Mouse (Mus musculus): ENCODE data around the gene Ppm1l. TPM values are rescaled to one million over a fixed set of nuclear protein-coding genes. Genes with fewer than 3 reads are reported as not detected.

Gene Ppm1l
- polyA plus RNA-seq, 1 experiment from 2014 or later: 5.6 TPM

DNA sequence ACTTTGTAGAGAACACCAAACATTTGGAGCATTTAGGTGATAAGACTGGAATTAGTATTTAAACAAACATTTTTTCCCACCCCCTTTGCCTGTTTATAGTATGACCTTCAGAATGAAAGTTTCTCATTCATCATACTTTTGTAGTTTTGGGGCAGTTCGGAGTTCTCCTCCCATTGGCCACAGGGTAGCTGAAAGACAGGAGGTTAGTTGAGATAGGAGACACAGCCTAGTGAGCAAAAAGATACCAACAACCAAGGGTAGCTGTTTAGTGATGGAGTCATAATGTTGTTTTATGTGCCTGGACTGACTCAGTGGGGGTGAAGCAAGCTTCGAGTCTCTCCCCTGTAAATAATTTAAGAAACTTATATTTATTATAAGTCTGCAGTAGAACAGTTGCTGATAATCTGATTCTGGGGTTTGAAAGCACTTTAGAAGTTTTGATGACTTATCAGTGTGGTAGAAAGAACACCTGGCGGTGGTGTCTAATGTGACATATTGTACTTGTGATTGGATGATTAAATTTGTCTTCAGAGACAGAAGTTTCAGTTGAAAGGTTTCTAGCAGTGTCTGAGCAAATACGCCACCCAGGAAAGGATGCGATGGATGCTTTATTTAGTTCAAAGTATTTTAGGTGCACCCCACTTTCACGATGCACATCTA lies 2.5 kb downstream of the Ppm1l start:
- H3K36me3 ChIP-seq (ENCODE audit: control insufficient read depth, insufficient read depth, low read length): no peaks in the 10 kb centered on the region
- H3K4me3 ChIP-seq (ENCODE audit: low read depth, low read length): peak overlapping the region; percentile 77
- no peaks in the 10 kb centered on the region for H3K27me3 ChIP-seq (ENCODE audit: control insufficient read depth, insufficient read depth, low read length)
- H3K4me1 ChIP-seq (ENCODE audit: control insufficient read depth, insufficient read depth, low read length): peaks cover 11% of the 10 kb centered on the region
- WGBS (ENCODE audit: insufficient replicate concordance): 75% methylated on average over 6 of the region's 6 CpGs
- ATAC-seq (replicated peaks; ENCODE audit: insufficient number of reproducible peaks, low FRiP score, low TSS enrichment): no peak
- H3K27ac ChIP-seq (ENCODE audit: low read depth, low read length): no peak overlapping the region
- peak overlapping the region; percentile 96 for H3K4me2 ChIP-seq
- H3K9ac ChIP-seq (ENCODE audit: low read depth, low read length): no peak overlapping the region
- H3K9me3 ChIP-seq (replicated peaks; ENCODE audit: control insufficient read depth, low read length): no peaks in the 10 kb centered on the region

DNA sequence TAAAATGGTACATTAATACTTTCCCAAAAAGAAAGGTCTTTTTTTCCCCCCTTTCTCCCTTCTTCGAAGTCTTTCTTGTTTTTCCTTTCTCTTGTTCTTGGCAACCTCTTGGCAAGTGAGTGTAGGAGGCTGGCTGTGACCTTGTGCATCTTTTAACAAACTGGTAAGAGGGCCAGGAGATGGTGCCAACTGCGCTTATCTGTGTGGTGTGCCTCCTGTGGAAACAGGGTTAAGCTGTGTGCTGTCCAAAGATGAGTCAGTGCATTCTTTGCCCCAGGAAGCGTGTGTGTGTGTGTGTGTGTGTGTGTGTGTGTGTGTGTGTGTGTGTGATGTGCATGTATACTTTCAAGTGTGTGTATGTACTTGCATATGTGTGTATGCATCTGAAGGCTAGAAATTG lies 7.3 kb downstream of the Ppm1l start:
- no peak overlapping the region for H3K4me3 ChIP-seq (ENCODE audit: low read depth, low read length)
- no peaks in the 10 kb centered on the region for H3K27me3 ChIP-seq (ENCODE audit: control insufficient read depth, insufficient read depth, low read length)
- WGBS (ENCODE audit: insufficient replicate concordance): 70% methylated on average over 3 of the region's 3 CpGs
- H3K4me1 ChIP-seq (ENCODE audit: control insufficient read depth, insufficient read depth, low read length): peaks cover 3% of the 10 kb centered on the region
- no peaks in the 10 kb centered on the region for H3K36me3 ChIP-seq (ENCODE audit: control insufficient read depth, insufficient read depth, low read length)
- no peaks in the 10 kb centered on the region for H3K9me3 ChIP-seq (replicated peaks; ENCODE audit: control insufficient read depth, low read length)
- no peak overlapping the region for H3K4me2 ChIP-seq
- no peak overlapping the region for H3K27ac ChIP-seq (ENCODE audit: low read depth, low read length)
- ATAC-seq (replicated peaks; ENCODE audit: insufficient number of reproducible peaks, low FRiP score, low TSS enrichment): no peak
- no peak overlapping the region for H3K9ac ChIP-seq (ENCODE audit: low read depth, low read length)

DNA sequence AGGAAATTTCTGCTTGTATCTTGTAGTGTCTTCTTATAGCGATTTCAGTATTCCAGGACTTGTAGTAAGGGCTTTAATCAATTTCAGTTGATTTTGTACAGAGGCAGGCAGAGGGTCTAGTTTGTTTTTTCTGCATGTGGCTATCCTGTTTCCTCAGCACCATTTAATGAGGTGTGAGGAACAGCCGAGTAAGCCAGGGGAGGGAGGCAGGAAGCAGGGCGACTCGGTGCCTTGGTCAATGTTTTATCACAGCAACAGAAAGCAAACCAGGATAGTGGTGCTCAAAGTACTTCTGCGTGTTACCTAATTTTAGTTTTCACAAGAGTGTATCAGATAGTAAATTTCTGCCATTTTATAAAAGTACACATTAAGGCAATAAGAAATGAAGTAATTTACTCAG lies 13.2 kb downstream of the Ppm1l start:
- WGBS (ENCODE audit: insufficient replicate concordance): 29% methylated on average over 5 of the region's 5 CpGs
- Histone ChIP-seq H3K9ac (ENCODE audit: low read depth, low read length) (no peak overlapping the region), H3K9me3 (replicated peaks; ENCODE audit: control insufficient read depth, low read length) (no peaks in the 10 kb centered on the region), H3K27ac (ENCODE audit: low read depth, low read length) (no peak overlapping the region), H3K4me1 (ENCODE audit: control insufficient read depth, insufficient read depth, low read length) (no peaks in the 10 kb centered on the region), H3K4me2 (no peak overlapping the region), H3K27me3 (ENCODE audit: control insufficient read depth, insufficient read depth, low read length) (no peaks in the 10 kb centered on the region), H3K4me3 (ENCODE audit: low read depth, low read length) (no peak overlapping the region), H3K36me3 (ENCODE audit: control insufficient read depth, insufficient read depth, low read length) (no peaks in the 10 kb centered on the region)
- no peak for ATAC-seq (replicated peaks; ENCODE audit: insufficient number of reproducible peaks, low FRiP score, low TSS enrichment)

DNA sequence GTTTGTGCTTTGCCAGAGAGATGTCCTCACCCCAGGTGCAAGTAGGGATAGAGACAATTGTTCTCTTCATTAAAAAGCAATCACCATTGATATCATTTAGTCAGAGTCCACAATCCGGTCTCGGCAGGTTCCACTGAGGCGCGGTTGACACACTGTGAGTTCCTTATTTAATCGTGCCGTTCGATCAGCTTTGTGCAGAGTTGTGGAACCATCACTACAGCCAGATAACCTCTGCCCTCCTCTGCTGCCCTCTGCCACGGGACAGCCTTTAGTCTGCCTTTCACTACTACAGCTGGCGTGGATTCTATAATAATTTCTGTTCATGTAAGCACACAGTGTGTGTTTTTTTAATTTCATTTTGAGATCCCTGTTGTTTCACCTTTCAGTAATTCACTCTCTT lies 17.2 kb downstream of the Ppm1l start:
- Histone ChIP-seq H3K27me3 (ENCODE audit: control insufficient read depth, insufficient read depth, low read length) (no peaks in the 10 kb centered on the region), H3K4me1 (ENCODE audit: control insufficient read depth, insufficient read depth, low read length) (no peaks in the 10 kb centered on the region), H3K36me3 (ENCODE audit: control insufficient read depth, insufficient read depth, low read length) (no peaks in the 10 kb centered on the region), H3K4me3 (ENCODE audit: low read depth, low read length) (no peak overlapping the region), H3K27ac (ENCODE audit: low read depth, low read length) (no peak overlapping the region), H3K9me3 (replicated peaks; ENCODE audit: control insufficient read depth, low read length) (no peaks in the 10 kb centered on the region), H3K9ac (ENCODE audit: low read depth, low read length) (no peak overlapping the region), H3K4me2 (no peak overlapping the region)
- WGBS (ENCODE audit: insufficient replicate concordance): 67% methylated on average over 9 of the region's 9 CpGs
- no peak for ATAC-seq (replicated peaks; ENCODE audit: insufficient number of reproducible peaks, low FRiP score, low TSS enrichment)

DNA sequence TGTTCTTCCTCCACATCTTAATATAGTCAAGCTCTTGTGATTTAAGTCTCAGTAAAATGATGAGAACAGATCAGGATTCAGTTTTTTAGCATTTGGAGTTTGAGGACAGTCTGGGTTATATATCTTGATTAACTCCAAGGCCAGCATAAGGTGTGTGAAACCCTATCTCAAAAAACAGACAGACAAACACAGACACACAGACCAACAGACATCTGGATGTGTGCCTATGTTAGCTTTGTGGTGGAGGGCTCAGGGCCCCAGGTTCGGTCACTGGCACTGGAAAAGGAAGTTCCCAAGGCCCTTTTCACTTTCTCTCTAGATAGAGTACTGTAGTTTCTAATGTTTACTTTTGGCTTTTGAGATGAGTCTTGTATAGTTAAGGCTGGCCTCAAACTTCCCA lies 23.8 kb downstream of the Ppm1l start:
- ATAC-seq (replicated peaks; ENCODE audit: insufficient number of reproducible peaks, low FRiP score, low TSS enrichment): no peak
- Histone ChIP-seq H3K4me2 (no peak overlapping the region), H3K9ac (ENCODE audit: low read depth, low read length) (no peak overlapping the region), H3K27me3 (ENCODE audit: control insufficient read depth, insufficient read depth, low read length) (no peaks in the 10 kb centered on the region), H3K4me3 (ENCODE audit: low read depth, low read length) (no peak overlapping the region), H3K9me3 (replicated peaks; ENCODE audit: control insufficient read depth, low read length) (no peaks in the 10 kb centered on the region), H3K27ac (ENCODE audit: low read depth, low read length) (0 out of 2 replicates have a peak overlapping the region, but pooled peaks have one; percentile 10), H3K36me3 (ENCODE audit: control insufficient read depth, insufficient read depth, low read length) (no peaks in the 10 kb centered on the region), H3K4me1 (ENCODE audit: control insufficient read depth, insufficient read depth, low read length) (peaks cover 2% of the 10 kb centered on the region; the same call in 1 of the 2 replicates)
- 59% methylated on average over 1 of the region's 1 CpGs for WGBS (ENCODE audit: insufficient replicate concordance)

DNA sequence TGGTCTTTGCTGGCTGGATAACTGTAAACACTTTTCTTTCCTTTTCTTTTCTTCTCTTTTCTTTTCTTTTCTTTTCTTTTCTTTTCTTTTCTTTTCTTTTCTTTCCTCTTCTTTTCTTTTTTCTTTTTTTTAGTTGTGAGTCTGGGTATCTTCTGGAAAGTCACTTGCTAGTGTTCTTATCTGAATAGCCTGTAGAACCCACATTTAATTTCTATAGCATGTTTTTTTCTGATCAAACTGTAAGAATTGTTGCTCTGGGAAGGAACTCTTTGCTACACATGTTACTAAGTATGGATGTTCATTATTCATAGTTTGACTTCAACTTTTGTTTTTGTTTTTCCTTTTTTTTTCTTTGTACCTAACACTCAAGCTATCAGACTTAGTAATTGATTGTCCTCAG lies 24.3 kb downstream of the Ppm1l start:
- Histone ChIP-seq H3K4me1 (ENCODE audit: control insufficient read depth, insufficient read depth, low read length) (peaks cover 2% of the 10 kb centered on the region; the same call in 1 of the 2 replicates), H3K27me3 (ENCODE audit: control insufficient read depth, insufficient read depth, low read length) (no peaks in the 10 kb centered on the region), H3K9ac (ENCODE audit: low read depth, low read length) (no peak overlapping the region), H3K4me3 (ENCODE audit: low read depth, low read length) (no peak overlapping the region), H3K36me3 (ENCODE audit: control insufficient read depth, insufficient read depth, low read length) (no peaks in the 10 kb centered on the region), H3K27ac (ENCODE audit: low read depth, low read length) (no peak overlapping the region), H3K9me3 (replicated peaks; ENCODE audit: control insufficient read depth, low read length) (no peaks in the 10 kb centered on the region), H3K4me2 (no peak overlapping the region)
- no peak for ATAC-seq (replicated peaks; ENCODE audit: insufficient number of reproducible peaks, low FRiP score, low TSS enrichment)

DNA sequence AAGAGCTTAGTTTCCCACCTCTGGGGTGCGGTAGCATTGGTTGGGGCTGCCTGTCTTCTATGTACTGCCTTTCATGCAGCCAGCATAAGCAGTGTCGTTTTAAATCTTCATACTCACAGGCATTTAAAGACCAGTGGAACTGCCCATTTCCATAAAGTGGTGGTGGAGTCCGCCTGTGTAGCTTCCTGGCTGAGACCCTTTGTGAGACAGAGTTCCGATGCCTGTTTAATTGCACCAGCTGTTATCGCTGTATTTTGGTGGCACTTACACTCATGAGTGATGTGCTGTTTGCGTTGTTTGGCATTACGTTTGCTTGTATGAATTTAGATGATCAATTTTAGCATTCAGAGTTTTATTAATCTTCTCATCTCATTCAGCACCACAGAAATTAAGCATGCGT lies 24.9 kb downstream of the Ppm1l start:
- no peak for ATAC-seq (replicated peaks; ENCODE audit: insufficient number of reproducible peaks, low FRiP score, low TSS enrichment)
- Histone ChIP-seq H3K36me3 (ENCODE audit: control insufficient read depth, insufficient read depth, low read length) (no peaks in the 10 kb centered on the region), H3K9ac (ENCODE audit: low read depth, low read length) (no peak overlapping the region), H3K27me3 (ENCODE audit: control insufficient read depth, insufficient read depth, low read length) (no peaks in the 10 kb centered on the region), H3K4me2 (no peak overlapping the region), H3K4me3 (ENCODE audit: low read depth, low read length) (no peak overlapping the region), H3K9me3 (replicated peaks; ENCODE audit: control insufficient read depth, low read length) (no peaks in the 10 kb centered on the region), H3K27ac (ENCODE audit: low read depth, low read length) (no peak overlapping the region), H3K4me1 (ENCODE audit: control insufficient read depth, insufficient read depth, low read length) (peaks cover 2% of the 10 kb centered on the region; the same call in 1 of the 2 replicates)
- 79% methylated on average over 8 of the region's 8 CpGs for WGBS (ENCODE audit: insufficient replicate concordance)

DNA sequence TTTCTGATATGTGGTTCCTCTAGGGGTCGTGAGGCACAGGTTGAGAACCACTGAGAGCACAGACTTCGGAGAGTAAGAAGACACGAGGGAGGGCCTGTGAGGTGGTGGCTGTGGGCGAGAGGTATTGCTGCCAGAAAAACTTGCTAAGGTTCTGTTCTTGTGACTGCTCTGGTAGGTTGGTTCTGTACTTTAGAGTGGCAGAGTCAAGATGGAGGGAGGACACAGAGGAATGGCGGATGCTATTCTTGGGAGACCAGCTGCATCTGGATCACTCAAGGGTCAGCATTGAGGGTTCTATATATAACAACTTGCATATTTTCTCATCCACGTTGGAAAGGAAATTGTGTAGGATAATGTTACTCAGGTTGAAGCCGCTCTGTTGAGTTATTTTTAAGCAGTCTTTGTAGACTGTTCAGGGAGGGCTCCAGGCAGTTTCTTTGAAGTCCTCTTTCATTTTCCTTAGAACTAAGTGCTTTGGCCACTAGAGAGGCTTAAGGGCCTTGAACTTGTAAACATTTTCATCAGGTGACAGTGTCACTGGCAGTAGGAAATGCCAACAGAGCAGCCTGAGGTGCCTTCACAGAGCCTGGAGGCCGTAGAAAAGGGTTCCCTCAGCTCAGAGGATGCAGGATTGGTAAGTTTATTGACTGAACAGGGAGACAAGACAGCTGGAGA lies 25.7 kb downstream of the Ppm1l start:
- Histone ChIP-seq H3K27ac (ENCODE audit: low read depth, low read length) (peak overlapping the region; percentile 46; the same call in 1 of the 2 replicates), H3K4me2 (no peak overlapping the region; the same call in 1 of the 2 replicates)
- no peak for ATAC-seq (replicated peaks; ENCODE audit: insufficient number of reproducible peaks, low FRiP score, low TSS enrichment)

DNA sequence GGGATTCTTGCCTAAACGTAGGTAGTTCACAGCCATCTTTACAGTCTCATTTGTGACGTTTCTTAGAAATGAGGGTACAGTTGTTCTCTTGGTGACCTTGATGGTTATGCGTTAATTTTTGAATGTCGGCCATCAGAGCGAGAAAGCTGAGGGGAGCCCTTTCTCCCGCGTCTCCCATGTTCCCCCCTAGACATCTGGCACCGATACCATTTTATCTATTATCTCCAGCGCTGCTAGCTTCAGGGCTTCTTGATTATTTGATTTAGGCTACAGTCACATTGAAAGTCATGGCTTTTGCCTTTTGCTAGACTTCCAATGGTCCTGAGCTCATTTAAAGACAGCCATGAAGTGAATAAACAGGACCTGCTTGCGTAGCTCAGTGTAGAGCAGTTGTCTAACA lies 26.5 kb downstream of the Ppm1l start:
- no peak overlapping the region for H3K9ac ChIP-seq (ENCODE audit: low read depth, low read length)
- H3K4me1 ChIP-seq (ENCODE audit: control insufficient read depth, insufficient read depth, low read length): peaks cover 3% of the 10 kb centered on the region; the same call in 1 of the 2 replicates
- 79% methylated on average over 10 of the region's 10 CpGs for WGBS (ENCODE audit: insufficient replicate concordance)
- no peaks in the 10 kb centered on the region for H3K27me3 ChIP-seq (ENCODE audit: control insufficient read depth, insufficient read depth, low read length)
- H3K4me3 ChIP-seq (ENCODE audit: low read depth, low read length): no peak overlapping the region
- H3K27ac ChIP-seq (ENCODE audit: low read depth, low read length): no peak overlapping the region
- no peaks in the 10 kb centered on the region for H3K36me3 ChIP-seq (ENCODE audit: control insufficient read depth, insufficient read depth, low read length)
- ATAC-seq (replicated peaks; ENCODE audit: insufficient number of reproducible peaks, low FRiP score, low TSS enrichment): no peak
- H3K9me3 ChIP-seq (replicated peaks; ENCODE audit: control insufficient read depth, low read length): no peaks in the 10 kb centered on the region
- H3K4me2 ChIP-seq: no peak overlapping the region

More for the DNA sequence above, 25.7 kb downstream of the Ppm1l start:
- Histone ChIP-seq H3K36me3 (ENCODE audit: control insufficient read depth, insufficient read depth, low read length) (no peaks in the 10 kb centered on the region), H3K4me1 (ENCODE audit: control insufficient read depth, insufficient read depth, low read length) (peaks cover 2% of the 10 kb centered on the region; the same call in 1 of the 2 replicates), H3K4me3 (ENCODE audit: low read depth, low read length) (no peak overlapping the region), H3K9me3 (replicated peaks; ENCODE audit: control insufficient read depth, low read length) (no peaks in the 10 kb centered on the region), H3K27me3 (ENCODE audit: control insufficient read depth, insufficient read depth, low read length) (no peaks in the 10 kb centered on the region), H3K9ac (ENCODE audit: low read depth, low read length) (no peak overlapping the region)
- 64% methylated on average over 8 of the region's 8 CpGs for WGBS (ENCODE audit: insufficient replicate concordance)
